Mouse (Mus musculus): ENCODE data around the gene Rbp4. TPM values are rescaled to one million over a fixed set of nuclear protein-coding genes. Genes with fewer than 3 reads are reported as not detected.
A peak's percentile ranks its signal among the peaks of the same experiment; 100 is the strongest.

Gene Rbp4
- total RNA-seq (2021) = 10 to 100 TPM; 10.5 to 10.6 TPM

DNA sequence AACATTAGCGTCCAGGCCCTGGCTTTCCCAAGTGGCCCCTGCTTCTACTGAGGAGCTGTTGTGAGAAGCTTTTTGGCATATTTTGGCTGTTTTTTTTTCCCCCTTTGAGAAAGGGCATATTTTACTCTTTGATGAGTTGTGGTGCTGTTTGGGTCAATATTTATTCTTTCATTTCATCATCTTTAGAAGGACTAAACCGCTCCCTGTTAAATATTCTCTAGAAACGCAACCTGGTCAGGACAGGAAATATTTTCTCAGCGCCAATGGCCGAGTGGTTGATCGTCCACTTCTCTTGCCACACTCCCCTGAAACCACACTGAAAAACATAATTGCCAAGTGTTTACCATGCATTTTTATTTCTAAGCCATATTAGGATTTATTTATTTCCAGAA lies at the start of gene Rbp4:
Gene Rbp4, minus strand, starts transcription at position 63 of the 392 bp plus-strand sequence.
- no peak for DNase-seq (ENCODE audit: extremely low spot score in 1 of 2, low spot score in 1 of 2)

DNA sequence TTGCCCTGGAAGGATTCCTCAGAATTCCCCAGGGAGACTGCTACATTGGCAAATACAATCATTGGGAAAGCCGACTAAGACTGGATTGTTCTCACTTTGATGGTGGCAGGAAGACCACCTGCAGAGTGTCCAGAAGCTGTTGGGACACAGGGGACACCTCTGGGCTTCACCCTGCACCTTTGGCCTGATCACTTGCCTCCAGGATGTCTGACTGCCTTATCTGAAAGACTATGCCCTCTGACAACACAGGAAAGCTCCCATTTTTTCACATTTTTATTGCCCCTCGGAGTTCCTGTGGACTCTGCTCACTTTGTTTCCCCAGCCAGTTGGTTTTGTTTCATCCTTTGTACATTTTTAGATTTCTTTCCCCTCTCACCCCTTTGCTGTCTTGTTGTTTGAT lies 39.6 kb upstream of the Rbp4 start:
- no peak for DNase-seq (ENCODE audit: extremely low spot score in 1 of 2, low spot score in 1 of 2)

DNA sequence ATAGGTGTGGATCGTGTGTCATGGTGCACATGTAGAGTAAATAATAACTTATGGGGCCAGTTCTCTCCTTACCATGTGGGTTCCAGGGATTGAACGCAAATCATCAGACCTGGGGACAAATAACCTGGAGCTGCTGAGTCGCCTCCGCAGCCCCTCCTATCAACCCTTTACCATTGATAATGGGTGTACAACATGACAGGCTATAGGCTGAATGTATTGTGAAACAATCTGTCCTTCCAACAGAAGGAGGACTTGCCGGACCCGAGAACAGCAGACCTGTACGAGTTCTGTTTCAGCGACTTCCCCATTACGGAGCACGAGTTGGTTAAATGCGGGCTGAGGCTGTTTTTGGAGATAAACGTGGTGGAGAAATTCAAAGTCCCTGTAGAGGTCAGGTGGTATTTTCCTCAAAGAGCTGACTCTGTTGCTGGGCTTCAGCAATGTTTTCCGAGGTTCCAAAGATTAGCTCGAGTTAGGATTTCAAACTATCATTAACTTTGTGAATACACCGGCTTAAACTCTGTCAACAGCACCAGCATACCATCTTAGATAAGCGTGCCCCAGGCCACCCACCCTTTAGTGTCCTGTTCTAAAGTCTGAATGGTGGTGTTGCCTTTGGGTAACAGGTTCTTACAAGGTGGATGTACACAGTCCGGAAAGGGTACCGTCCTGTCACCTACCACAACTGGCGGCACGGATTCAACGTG lies 36.7 kb upstream of the Rbp4 start:
- DNase-seq (ENCODE audit: extremely low spot score in 1 of 2, low spot score in 1 of 2) = no peak

DNA sequence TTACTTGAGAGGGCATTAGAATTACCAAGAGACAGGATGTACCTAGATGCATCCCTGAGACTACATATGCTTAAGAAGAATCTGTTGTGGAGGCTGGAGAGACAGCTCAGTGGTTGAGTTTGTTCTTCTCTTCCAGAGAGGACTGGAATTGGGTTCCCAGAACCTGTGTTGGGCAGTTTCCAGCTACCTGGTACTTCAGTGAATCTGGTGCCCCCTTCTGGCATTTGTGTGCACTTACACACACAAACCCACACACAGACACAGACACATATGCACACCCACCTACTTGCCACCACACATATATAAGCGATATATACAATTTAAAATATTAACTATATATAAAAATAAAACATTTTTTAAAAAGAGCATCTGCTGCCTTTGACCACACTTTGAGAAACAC lies 31.2 kb upstream of the Rbp4 start:
- DNase-seq (ENCODE audit: extremely low spot score in 1 of 2, low spot score in 1 of 2) = no peak

DNA sequence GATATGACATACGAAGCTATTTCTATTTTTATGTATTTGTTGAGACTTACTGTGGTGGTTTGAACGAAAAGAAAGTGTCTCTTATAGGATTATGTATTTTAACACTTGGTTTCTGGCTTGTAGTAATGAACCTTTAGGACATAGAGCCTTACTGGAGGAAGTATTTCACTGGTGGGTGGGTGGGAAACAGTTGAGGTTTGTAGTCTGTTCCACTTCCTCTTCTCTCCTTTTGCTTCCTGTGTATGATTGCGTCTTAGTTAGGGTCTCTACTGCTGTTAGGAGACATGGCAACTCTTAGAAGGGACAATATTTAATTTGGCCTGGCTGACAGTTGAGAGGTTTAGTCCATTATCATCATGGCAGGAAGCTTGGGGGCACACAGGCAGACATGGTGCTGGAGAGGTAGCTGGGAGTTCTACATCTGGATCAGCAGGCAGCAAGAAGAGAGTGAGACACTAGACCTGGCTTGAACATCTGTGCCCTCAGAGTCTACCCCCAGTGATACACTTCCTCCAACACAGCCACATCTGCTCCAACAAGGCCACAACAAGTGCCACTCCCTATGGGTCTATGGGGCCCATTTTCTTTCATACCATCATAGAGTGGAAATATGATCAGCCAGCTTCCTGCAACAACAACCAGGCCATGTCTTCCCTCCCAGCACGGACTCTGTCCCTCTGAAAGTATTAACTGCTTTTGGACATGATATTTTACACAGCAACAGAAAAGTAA lies 18.6 kb upstream of the Rbp4 start:
- DNase-seq (ENCODE audit: extremely low spot score in 1 of 2, low spot score in 1 of 2) = no peak

DNA sequence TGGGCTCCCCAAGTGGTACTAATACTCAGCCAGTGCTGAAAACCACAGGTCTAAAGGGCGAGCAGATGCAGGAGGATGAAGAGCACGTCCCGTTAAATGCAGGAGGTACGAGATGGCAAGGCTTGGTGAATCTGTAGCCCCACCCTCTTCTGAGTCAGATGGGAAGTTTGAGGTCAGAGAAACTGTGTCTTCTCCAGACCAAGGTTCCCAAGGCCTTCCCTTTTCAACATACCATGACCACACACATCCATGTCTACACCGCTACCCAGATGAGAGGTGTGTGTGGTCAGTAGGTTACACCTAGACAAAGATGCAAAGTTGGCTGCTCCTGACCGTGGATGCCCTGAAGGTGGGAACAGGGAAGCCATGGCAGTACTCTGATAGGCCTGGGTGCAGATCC lies 9.7 kb upstream of the Rbp4 start:
- DNase-seq (ENCODE audit: extremely low spot score in 1 of 2, low spot score in 1 of 2) = no peak

DNA sequence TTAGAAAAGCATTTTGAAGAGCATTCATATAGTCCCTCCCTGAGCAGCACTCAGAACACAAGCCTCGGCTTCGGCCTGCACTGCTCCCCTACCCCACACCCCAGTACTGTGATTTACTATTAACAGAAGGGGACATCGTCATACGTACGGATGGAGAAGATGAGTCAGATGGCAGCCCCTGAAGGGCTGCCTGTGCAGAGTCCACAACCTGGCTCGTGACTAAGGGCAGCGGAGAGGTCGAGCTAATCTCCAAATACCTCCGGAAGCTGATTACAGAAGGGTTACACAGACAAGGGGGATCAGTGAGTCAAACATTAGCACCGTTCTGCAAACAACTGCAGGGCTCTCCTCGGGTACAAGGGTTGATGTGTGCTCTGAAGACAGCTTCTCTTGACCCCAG lies 8.9 kb upstream of the Rbp4 start:
- DNase-seq (ENCODE audit: extremely low spot score in 1 of 2, low spot score in 1 of 2) = no peak

DNA sequence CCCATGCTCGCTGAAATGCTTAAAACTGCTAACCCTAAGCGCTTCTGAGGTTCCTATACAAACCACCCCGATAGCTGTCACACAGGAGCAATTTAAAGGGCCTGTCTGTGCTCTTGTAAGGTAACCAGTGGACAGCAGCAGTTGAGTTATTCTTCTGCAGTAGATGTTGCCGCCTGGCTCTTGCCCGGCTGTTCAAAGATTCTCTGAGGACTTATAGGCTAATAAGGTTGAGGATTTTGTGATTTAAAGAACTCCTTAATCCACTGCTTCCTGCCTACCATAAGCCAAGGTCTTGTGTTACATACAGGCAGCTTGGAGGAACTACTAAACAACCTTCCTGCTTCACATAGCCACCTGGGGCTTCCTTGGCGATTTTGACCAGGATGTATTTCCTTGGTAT lies 7.4 kb upstream of the Rbp4 start, which contains the start of gene Pde6c:
Gene Pde6c, plus strand, starts transcription at position 301 of the 400 bp plus-strand sequence.
- DNase-seq (ENCODE audit: extremely low spot score in 1 of 2, low spot score in 1 of 2) = no peak

DNA sequence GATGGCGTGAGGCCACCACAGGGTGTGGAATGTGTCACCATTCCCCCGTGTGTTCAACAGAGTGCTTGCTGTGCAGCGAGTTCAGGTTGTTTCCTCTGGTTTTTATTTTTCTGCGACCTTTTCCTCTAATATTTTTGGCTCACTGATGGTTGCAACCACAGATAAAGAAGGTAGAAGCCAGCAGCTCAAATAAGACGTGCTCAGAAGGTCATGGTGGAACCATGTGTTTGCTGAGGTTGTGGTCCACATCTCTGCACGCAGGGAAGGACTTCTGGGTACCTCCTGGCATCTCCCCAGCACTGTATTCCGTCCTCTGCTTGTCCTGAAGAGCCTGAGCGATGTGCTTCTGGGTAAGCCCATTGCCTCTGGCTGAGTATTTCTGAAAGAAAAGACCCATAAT lies 1.6 kb upstream of the Rbp4 start:
- no peak for DNase-seq (ENCODE audit: extremely low spot score in 1 of 2, low spot score in 1 of 2)

DNA sequence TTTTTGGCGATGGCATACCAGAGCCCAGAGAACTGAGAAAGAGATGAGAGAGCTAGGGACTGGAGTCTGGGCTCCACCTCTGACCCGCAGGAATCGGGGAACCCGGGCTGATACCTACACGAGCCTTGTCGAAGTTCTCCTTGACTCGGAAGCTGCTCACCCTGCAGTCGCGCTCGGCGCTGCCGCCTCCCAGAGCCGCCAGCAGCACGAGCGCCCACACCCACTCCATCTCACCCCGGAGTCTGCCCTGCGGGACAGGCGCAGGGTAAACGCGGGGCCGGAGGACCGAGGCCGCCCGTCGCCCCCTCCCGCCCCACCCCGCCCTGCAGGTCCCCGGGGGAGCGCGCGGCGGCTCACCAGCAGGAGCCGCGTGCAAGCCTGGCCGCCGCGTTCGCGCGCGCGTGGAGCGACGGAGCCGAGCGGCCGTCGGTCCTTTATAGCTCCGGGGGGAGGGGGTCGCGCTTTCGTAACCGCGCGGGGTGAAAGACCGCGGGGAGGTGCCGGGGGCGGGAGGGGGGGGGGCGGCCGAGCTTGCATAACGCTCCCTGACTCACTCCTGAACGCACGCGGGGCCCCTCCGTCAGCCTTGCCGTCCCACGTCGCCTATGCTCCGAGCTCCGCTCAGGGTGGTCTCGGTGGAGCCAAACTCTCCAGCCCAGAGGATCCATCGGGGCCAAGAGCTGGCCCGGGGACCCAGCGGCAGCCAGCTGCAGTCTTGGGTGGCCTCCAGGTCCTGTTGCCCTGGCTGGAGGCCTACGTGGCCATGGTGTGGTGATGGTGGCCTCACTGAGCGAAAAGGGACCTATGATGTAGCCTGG lies 471 bp downstream of the Rbp4 start:
- peak; percentile 10 to 11 for DNase-seq (ENCODE audit: extremely low spot score in 1 of 2, low spot score in 1 of 2)

DNA sequence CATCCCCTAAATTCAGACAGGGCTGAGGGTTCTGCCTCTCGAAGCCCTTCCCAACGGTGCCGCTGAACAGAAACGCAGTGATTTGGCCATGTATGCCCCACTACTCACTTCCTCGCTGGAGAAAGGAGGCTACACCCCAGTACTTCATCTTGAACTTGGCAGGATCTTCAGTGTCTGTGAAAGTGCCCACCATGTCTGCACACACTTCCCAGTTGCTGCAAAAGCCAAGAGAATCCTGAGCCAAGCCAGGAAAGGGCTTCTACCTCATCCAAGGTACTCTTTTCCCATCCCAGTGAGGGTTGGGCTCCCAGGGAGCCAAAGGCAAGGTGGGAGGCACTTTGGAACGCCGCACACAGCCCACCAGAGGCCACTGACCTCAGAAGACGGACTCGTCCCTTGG lies 1.2 kb downstream of the Rbp4 start:
- no peak for DNase-seq (ENCODE audit: extremely low spot score in 1 of 2, low spot score in 1 of 2)

DNA sequence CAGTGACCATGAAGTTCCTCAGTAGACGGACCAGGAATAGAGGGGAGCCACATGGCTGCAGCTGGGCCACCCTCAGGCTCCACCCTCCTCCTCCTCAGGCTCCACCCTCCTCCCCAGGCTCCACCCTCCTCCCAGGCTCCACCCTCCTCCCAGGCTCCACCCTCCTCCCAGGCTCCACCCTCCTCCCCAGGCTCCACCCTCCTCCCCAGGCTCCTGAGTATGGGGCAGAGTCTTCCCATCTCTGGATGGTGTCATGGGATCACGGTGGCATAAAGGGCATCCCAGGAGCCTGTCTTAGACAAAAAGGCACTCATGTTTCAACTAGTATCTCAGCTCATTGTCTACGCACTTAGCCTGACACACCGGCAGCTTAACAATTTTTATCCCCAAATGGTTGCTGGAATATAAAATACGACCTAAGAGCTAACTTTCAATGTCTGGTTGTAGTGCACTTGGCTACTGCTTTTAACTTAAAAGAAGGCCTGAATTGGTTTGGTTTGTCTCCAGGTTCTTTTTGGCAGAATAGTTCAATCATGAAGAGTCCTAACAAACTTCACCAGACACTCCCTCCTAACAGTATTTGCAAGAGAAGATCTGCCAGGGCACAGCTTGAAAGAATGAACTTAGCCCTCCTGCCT lies 4.8 kb downstream of the Rbp4 start:
- DNase-seq (ENCODE audit: extremely low spot score in 1 of 2, low spot score in 1 of 2) = no peak

DNA sequence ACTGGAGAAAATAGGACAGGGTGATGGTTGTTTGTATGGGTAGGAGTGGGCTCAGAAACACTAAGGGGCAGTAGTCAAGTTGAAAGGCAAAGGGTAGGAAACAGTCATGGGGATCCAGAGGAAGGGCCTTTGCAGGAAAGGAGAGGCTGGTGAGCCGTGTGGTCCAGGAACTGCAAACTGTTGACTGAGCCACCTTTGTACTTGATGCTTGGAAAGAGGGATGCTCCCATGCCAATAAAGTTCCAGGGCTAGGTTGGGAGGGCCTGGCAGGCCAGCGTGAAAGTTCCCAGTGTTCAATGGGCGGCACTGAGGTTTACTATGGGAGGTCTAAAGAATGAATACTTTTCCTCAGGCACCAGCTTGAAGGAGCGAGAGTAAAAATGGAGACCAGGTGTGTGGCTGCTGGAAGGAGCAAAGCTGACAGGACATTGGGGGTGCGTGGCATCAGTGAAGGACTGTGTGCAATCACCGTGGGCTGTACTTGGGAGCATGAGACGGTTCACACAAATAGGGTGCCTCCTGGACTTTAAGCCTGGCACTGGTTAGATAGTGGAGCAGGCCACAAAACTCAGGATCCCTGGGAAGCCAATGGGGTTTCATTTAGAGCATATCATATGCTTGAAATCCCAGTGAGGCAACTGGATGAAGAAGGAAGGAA lies 10.1 kb downstream of the Rbp4 start:
- no peak for DNase-seq (ENCODE audit: extremely low spot score in 1 of 2, low spot score in 1 of 2)

DNA sequence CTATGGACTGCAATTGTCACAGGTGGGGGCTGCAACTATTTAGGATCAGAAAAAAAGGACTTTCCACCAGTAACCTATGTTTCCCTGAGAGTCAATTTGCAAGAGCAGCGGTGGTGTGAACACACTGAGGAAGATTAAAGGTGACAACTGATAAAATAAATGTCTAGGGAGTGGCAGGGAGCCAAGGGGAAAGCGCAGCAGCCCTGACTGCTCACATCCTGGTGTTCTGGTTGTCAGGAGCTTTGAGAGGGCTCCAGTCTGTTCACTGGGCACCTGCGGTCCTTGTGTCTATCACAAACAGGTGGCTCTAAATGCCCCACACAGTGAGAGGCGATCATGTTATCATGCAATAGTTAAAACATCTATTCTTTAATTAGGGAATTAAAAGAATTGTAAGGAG lies 12.5 kb downstream of the Rbp4 start:
- no peak for DNase-seq (ENCODE audit: extremely low spot score in 1 of 2, low spot score in 1 of 2)

DNA sequence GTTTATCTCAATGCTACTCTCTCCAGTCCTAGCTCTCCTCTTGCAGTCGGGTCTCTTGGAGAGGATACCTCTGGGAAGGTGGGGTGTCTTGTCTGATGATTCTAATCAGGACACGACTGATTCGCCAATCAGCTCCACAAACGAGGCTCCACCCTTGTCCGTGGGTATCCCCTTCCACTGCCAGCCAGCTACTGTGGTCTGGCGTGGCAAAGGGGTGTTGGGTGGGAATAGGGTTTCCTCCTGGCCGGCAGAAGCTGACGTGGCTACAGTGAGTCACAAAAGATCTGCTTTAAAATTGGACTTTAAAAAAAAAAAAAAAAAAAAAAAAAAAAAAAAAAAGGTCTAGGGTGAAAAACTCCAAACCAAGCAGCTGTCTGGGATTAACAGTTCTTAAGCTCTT lies 14.0 kb downstream of the Rbp4 start:
- DNase-seq (ENCODE audit: extremely low spot score in 1 of 2, low spot score in 1 of 2) = no peak

DNA sequence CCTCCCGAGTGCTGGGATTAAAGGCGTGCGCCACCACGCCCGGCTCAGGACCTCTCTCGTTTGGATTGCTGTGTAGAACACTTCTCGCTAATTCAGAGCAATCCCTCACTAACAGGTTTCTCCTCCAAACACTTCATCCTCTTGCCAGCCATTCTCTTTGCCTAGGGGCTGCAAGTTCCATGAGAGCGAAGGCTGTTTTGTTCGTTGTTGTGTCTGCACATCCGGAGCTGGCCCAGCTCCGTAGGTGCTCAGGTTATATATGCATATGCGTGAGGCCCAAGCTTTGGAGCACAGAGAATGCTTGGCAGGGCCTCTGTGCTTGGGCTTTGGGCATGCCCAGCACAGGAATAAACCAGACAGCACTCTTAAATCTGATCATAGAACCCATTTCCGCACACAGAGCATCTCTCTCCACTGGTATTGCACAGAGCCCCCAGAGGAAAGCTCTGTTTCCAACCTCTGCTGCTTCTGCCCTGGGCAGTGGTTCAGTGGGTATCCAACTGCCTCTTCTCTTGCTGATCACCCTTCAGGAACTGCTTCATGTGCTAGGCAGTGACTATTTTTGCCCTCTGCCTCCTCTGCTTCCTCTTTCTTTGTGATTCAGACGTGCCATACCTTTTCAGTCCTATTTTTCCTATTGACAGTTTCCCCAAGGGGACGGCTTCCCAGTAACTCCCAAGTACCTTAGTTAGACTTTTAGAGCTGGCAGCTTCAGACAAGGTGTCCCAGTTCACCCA lies 15.4 kb downstream of the Rbp4 start:
- DNase-seq (ENCODE audit: extremely low spot score in 1 of 2, low spot score in 1 of 2) = no peak

DNA sequence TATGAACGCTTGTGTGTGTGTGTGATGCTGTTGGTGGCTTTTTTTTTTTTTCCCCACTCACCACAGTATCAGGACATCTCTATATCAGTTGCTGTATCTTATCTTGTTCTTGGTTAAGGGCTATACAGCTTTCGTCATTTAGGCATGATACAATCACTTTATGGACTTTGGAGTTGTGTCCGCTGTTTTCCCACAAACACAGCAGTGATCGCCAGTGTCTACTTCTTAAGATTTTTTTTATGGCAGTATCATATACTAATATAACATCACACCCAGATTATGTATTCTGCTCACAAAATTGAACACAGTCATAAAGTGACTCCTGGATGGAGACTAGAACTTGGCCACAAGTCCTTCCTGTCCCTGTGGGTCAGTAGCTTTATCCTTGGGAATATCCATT lies 17.2 kb downstream of the Rbp4 start:
- DNase-seq (ENCODE audit: extremely low spot score in 1 of 2, low spot score in 1 of 2) = no peak

DNA sequence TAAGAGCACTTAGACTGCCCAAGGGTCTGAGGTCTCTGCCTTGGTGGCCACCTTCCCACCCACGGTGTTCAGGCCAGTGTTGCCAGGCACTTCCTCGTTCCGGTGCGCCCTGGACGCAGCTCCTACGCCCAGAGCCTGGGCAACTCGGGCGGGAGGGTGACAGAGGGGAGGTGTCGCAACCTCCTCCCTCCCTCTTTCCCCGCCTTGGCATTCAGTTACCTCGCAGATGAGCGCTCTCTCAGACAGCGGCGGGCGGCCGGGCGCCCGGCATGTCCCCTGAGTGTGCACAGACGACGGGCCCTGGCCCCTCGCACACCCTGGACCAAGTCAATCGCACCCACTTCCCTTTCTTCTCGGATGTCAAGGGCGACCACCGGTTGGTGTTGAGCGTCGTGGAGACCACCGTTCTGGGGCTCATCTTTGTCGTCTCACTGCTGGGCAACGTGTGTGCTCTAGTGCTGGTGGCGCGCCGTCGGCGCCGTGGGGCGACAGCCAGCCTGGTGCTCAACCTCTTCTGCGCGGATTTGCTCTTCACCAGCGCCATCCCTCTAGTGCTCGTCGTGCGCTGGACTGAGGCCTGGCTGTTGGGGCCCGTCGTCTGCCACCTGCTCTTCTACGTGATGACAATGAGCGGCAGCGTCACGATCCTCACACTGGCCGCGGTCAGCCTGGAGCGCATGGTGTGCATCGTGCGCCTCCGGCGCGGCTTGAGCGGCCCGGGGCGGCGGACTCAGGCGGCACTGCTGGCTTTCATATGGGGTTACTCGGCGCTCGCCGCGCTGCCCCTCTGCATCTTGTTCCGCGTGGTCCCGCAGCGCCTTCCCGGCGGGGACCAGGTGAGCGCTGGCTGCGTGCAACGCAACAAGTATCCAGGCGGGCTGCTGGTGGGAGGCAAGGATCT lies 28.0 kb downstream of the Rbp4 start, which contains the start of gene Ffar4:
Gene Ffar4, plus strand, starts transcription at position 214 of the 901 bp plus-strand sequence.
- DNase-seq (ENCODE audit: extremely low spot score in 1 of 2, low spot score in 1 of 2) = no peak

DNA sequence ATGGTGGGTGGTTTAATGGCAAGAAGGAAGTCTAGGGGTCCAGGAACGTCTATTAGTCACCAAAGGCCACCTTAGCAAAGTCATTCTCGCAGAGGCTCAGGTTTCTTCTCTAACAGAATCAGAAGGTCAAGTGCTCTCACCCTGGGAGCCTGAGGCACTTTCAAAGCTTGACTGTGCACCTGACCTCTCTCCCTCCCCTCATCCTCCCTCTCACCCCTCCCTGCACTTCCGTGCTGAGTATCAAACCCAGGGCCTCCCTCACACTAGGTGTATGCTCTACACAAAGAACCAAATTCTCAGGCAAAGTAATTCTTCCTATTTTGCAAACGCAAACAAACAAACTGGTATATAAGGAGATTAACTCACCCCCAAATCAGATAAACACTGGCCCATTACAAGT lies 28.9 kb downstream of the Rbp4 start:
- no peak for DNase-seq (ENCODE audit: extremely low spot score in 1 of 2, low spot score in 1 of 2)

Measured in layer of hippocampus, postnatal 25 days (tissue).